Comparison of ENCODE assay signal across 12 mouse cellular contexts in genomic region chr12:102295230-102295629, GRCm38 (mm10). TPM values are rescaled to one million over a fixed set of nuclear protein-coding genes. Genes with fewer than 3 reads are reported as not detected.
DNase-seq lines count a peak whose midpoint lies in the region; ATAC-seq and TF ChIP-seq lines count a peak whose summit lies in the region.
"Had no signal": no experiment of that assay in that cellular context is flagged by ENCODE, and none has a peak within 500 bp of the region (broad histone marks: within the 10 kb centered on the region; RNA-seq: fewer than 3 reads in every experiment).

No protein-coding gene starts in this region.

- no peak overlapping the region for H3K9ac ChIP-seq in hindbrain, postnatal 0 days (replicated peaks; ENCODE audit: low read length)
- H3K9ac ChIP-seq in hindbrain, embryonic 13.5 days: no peak overlapping the region
- H3K9ac ChIP-seq: embryonic facial prominence, embryonic 15.5 days; limb, embryonic 13.5 days; midbrain, embryonic 12.5 days had no signal

- H3K27me3 ChIP-seq in hindbrain, postnatal 0 days (ENCODE audit: insufficient read depth, low read length): no peaks in the 10 kb centered on the region
- H3K27me3 ChIP-seq in hindbrain, embryonic 13.5 days: no peaks in the 10 kb centered on the region
- no peaks in the 10 kb centered on the region for H3K27me3 ChIP-seq in C2C12 (ENCODE audit: control insufficient read depth, insufficient read depth, insufficient read length)
- H3K27me3 ChIP-seq: embryonic facial prominence, embryonic 15.5 days; limb, embryonic 13.5 days; midbrain, embryonic 12.5 days had no signal

- H3K4me2 ChIP-seq in hindbrain, postnatal 0 days (ENCODE audit: low read depth, low read length): no peak overlapping the region
- H3K4me2 ChIP-seq in hindbrain, embryonic 13.5 days: no peak overlapping the region
- H3K4me2 ChIP-seq: embryonic facial prominence, embryonic 15.5 days; limb, embryonic 13.5 days; midbrain, embryonic 12.5 days had no signal

- H3ac ChIP-seq in C2C12 (ENCODE audit: control insufficient read depth, insufficient read length, low read depth): peak overlapping the region; percentile 34

- no peaks in the 10 kb centered on the region for H3K9me3 ChIP-seq in hindbrain, postnatal 0 days (ENCODE audit: low read length)
- H3K9me3 ChIP-seq in hindbrain, embryonic 13.5 days: no peaks in the 10 kb centered on the region
- H3K9me3 ChIP-seq: embryonic facial prominence, embryonic 15.5 days; heart, embryonic 10.5 days; limb, embryonic 13.5 days; midbrain, embryonic 12.5 days had no signal

- no peaks in the 10 kb centered on the region for H3K36me3 ChIP-seq in hindbrain, postnatal 0 days (ENCODE audit: insufficient read depth, low read length)
- no peaks in the 10 kb centered on the region for H3K36me3 ChIP-seq in hindbrain, embryonic 13.5 days
- H3K36me3 ChIP-seq in C2C12 (ENCODE audit: control insufficient read depth, insufficient read depth): no peaks in the 10 kb centered on the region
- H3K36me3 ChIP-seq: embryonic facial prominence, embryonic 15.5 days; heart, embryonic 10.5 days; limb, embryonic 13.5 days; midbrain, embryonic 12.5 days had no signal

- peak; percentile 61 for ATAC-seq in hindbrain, postnatal 0 days
- ATAC-seq in hindbrain, embryonic 13.5 days (ENCODE audit: low FRiP score): no peak
- peak; percentile 82 for ATAC-seq in activated CD4-positive, CD25-positive, alpha-beta regulatory T cell, adult 4 months
- ATAC-seq in neutrophil, adult 5-6 weeks (ENCODE audit: extremely low read depth, insufficient number of reproducible peaks, low FRiP score, poor library complexity, severe bottlenecking): peak; percentile 32; the same call in 1 of the 2 replicates

- H3K4me1 ChIP-seq in hindbrain, postnatal 0 days (ENCODE audit: insufficient read depth, low read length): no peaks in the 10 kb centered on the region
- H3K4me1 ChIP-seq in hindbrain, embryonic 13.5 days (replicated peaks): peaks cover 7% of the 10 kb centered on the region
- H3K4me1 ChIP-seq: midbrain, embryonic 12.5 days had no signal

- no peak overlapping the region for H3K27ac ChIP-seq in hindbrain, postnatal 0 days
- H3K27ac ChIP-seq in hindbrain, embryonic 13.5 days: no peak overlapping the region
- H3K27ac ChIP-seq: embryonic facial prominence, embryonic 15.5 days; limb, embryonic 13.5 days; midbrain, embryonic 12.5 days had no signal

- WGBS in hindbrain, postnatal 0 days: 54% methylated on average over 7 of the region's 7 CpGs
- WGBS in hindbrain, embryonic 13.5 days: 79% methylated on average over 7 of the region's 7 CpGs

- H3K79me3 ChIP-seq in C2C12 (ENCODE audit: low read depth): peaks cover 42% of the 10 kb centered on the region

- H3K79me2 ChIP-seq in C2C12 (ENCODE audit: control insufficient read depth, insufficient read depth): peaks cover 78% of the 10 kb centered on the region

- DNase-seq in hindbrain, postnatal 0 days (ENCODE audit: low spot score): peak; percentile 59
- no peak for DNase-seq in c-Kit-positive CD71-positive TER-119-positive erythroid progenitor cells, embryonic 14.5 days (ENCODE audit: low spot score)
- no peak for DNase-seq in ovary, postnatal 10 days (ENCODE audit: low spot score)
- DNase-seq: kidney, postnatal 14 days had no signal

- H3K4me3 ChIP-seq in hindbrain, postnatal 0 days (ENCODE audit: low read length): no peak overlapping the region
- H3K4me3 ChIP-seq in hindbrain, embryonic 13.5 days: no peak overlapping the region
- H3K4me3 ChIP-seq in C2C12 (ENCODE audit: insufficient read depth, poor library complexity, severe bottlenecking): no peak overlapping the region
- H3K4me3 ChIP-seq: embryonic facial prominence, embryonic 15.5 days; heart, embryonic 10.5 days; limb, embryonic 13.5 days; midbrain, embryonic 12.5 days had no signal

- TF ChIP-seq CTCF in hindbrain, postnatal 0 days (IDR thresholded peaks at IDR 0.05; ENCODE audit: low read depth): no peak
- TF ChIP-seq CTCF in C2C12 (IDR thresholded peaks at IDR 0.05; ENCODE audit: control insufficient read depth, insufficient read depth, insufficient read length): no peak

TF ChIP-seq in C2C12, 6 proteins besides CTCF, POLR2A, EP300 and RAD21:
- TF ChIP-seq USF1 (IDR thresholded peaks at IDR 0.05; ENCODE audit: low read depth): no peak
- no peak for TF ChIP-seq CEBPB (IDR thresholded peaks at IDR 0.05; ENCODE audit: low read depth)
- TF ChIP-seq MYOG (IDR thresholded peaks at IDR 0.05; ENCODE audit: control insufficient read depth, extremely low read depth, insufficient read length): no peak
- TF ChIP-seq MAX (IDR thresholded peaks at IDR 0.05): peak; percentile 15
- TF ChIP-seq FOSL1 (IDR thresholded peaks at IDR 0.05; ENCODE audit: insufficient read depth, low read length, poor library complexity, severe bottlenecking): no peak
- peak; percentile 97 for TF ChIP-seq MYOD1 (IDR thresholded peaks at IDR 0.05; ENCODE audit: control insufficient read depth, insufficient read length, low read depth)

RNA-seq across cellular contexts. Expression of gene Rin3, which starts 12.4 kb away (rescaled TPM):
- total RNA-seq in hindbrain, postnatal 0 days (2014; rRNA removed): 2.0 and 3.2 TPM in 2 replicates
- 1.7 and 1.8 TPM in 2 replicates for polyA plus RNA-seq in hindbrain, postnatal 0 days (2015; fragmentation: Nextera tagmentation; extraction: Ambion mirVana)
- polyA plus RNA-seq in hindbrain, embryonic 13.5 days (2015; fragmentation: Nextera tagmentation; extraction: Ambion mirVana): 3.4 and 4.2 TPM in 2 replicates
- polyA plus RNA-seq in C2C12 (2012; fragmentation: generic; extraction: Trizol): 16.7 TPM
- polyA plus RNA-seq in activated CD4-positive, CD25-positive, alpha-beta regulatory T cell, adult 4 months (2017; shearing (Covaris generic)): 10 to 100 TPM; 41.7 to 60.6 TPM
- total RNA-seq in neutrophil, adult 5-6 weeks (2017): 196 and 218 TPM in 2 replicates
